Mouse (Mus musculus): ENCODE measurements around the gene Ccl2.

- TF ChIP-seq CTCF (IDR thresholded peaks at IDR 0.05; ENCODE audit: insufficient read depth, low read depth, low read length) (no peak), POLR2A (IDR thresholded peaks at IDR 0.05; ENCODE audit: insufficient read depth, low read depth, low read length) (no peak)
These were observed at the start of gene Ccl2 for GRCm38 (mm10) chr11:82035356-82035755.
